ENCODE assay signal across 8 mouse cellular contexts in the genomic region with DNA sequence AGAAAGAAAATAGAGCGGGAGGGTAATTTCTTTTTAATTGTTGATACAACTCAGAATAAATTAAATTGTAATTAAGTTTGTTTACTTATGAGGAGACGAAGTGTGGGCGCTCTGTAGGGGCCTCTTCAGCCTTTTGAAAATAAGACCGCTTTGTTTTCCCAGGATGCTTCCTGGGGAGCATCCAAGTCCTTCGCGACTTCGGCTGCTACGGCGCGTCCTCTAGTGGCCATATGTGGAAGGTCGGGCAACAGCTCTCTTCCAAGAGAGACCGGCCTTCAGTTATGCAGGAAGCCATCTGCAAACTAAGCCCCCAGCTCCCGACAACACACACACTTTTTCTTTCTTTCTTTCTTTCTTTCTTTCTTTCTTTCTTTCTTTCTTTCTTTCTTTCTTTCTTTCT. TPM values are rescaled to one million over a fixed set of nuclear protein-coding genes. Genes with fewer than 3 reads are reported as not detected.
DNase-seq lines count a peak whose midpoint lies in the region; ATAC-seq and TF ChIP-seq lines count a peak whose summit lies in the region.

No protein-coding gene starts in this region.

- 0 out of 4 replicates have a peak, but pooled peaks of 1 of the 2 experiments have one; percentile 4 for TF ChIP-seq EP300 in MEL (IDR thresholded peaks at IDR 0.05; ENCODE audit: low read depth in 1 of 2, low read length in 2 of 2)

- TF ChIP-seq POLR2A in MEL (IDR thresholded peaks at IDR 0.05; ENCODE audit: control insufficient read depth in 1 of 2, insufficient read depth in 1 of 2, low read depth in 1 of 2, low read length in 2 of 2, poor library complexity in 1 of 2), result no peak

- no peaks in the 10 kb centered on the region for H3K9me3 ChIP-seq in MEL (replicated peaks; ENCODE audit: insufficient read depth, low read length)
- H3K9me3 ChIP-seq in hindbrain, embryonic 14.5 days (ENCODE audit: control insufficient read depth, low read length), result peaks cover 5% of the 10 kb centered on the region; the same call in 1 of the 2 replicates

- WGBS in hindbrain, embryonic 14.5 days, result 2% methylated on average over 13 of the region's 13 CpGs

- no peaks in the 10 kb centered on the region for H3K79me2 ChIP-seq in MEL (ENCODE audit: control insufficient read depth, insufficient read depth, low read length, poor library complexity)

- H3K27ac ChIP-seq in MEL (ENCODE audit: control insufficient read depth, low read depth, low read length), result no peak overlapping the region
- no peak overlapping the region for H3K27ac ChIP-seq in hindbrain, embryonic 14.5 days

- DNase-seq in MEL (ENCODE audit: low read depth, low spot score), result peak; percentile 90
- DNase-seq in cerebellum, adult 8-10 months, result peak; percentile 91
- peak; percentile 38 to 77 for DNase-seq in frontal cortex, postnatal 10 days (ENCODE audit: low spot score in 2 of 2)
- DNase-seq in hindbrain, embryonic 14.5 days (ENCODE audit: low spot score), result peak; percentile 90
- peak; percentile 79 to 82 for DNase-seq in layer of hippocampus, postnatal 36 days
- peak; percentile 76 to 86 for DNase-seq in lung, postnatal 4 days
- DNase-seq in right cerebral cortex, adult 18-20 months, result peak; percentile 78
- peak; percentile 60 for DNase-seq in urinary bladder, adult 2 months (ENCODE audit: low spot score)

- peak overlapping the region; percentile 41 for H3K4me2 ChIP-seq in hindbrain, embryonic 14.5 days (replicated peaks)

- H3K27me3 ChIP-seq in MEL (ENCODE audit: control insufficient read depth in 1 of 2, insufficient read depth in 2 of 2, low read length in 2 of 2), result no peaks in the 10 kb centered on the region
- no peaks in the 10 kb centered on the region for H3K27me3 ChIP-seq in hindbrain, embryonic 14.5 days (ENCODE audit: control insufficient read depth, insufficient read depth, low read length)

- TF ChIP-seq RAD21 in MEL (IDR thresholded peaks at IDR 0.05; ENCODE audit: low read depth, low read length), result peak; percentile 72

- H3K4me3 ChIP-seq in MEL (ENCODE audit: control insufficient read depth in 1 of 2, insufficient read depth in 1 of 2, low read depth in 2 of 2, low read length in 2 of 2), result peak overlapping the region; percentile 20 to 39
- H3K4me3 ChIP-seq in hindbrain, embryonic 14.5 days (replicated peaks; ENCODE audit: low read length), result no peak overlapping the region; the same call in 1 of the 2 replicates

- TF ChIP-seq CTCF in MEL (IDR thresholded peaks at IDR 0.05 in 2 of 3, conservative IDR thresholded peaks at IDR 0.05 in 1 of 3; ENCODE audit: control insufficient read depth in 1 of 3, insufficient read depth in 1 of 3, low read depth in 2 of 3, low read length in 3 of 3, poor library complexity in 1 of 3, severe bottlenecking in 1 of 3), result peak; percentile 53 to 88 (median 72)

- peaks cover 0 to 2% of the 10 kb centered on the region in 2 experiments; a peak in 1 of 4 replicates for H3K36me3 ChIP-seq in MEL (ENCODE audit: control insufficient read depth in 1 of 2, insufficient read depth in 2 of 2, low read length in 2 of 2)
- H3K36me3 ChIP-seq in hindbrain, embryonic 14.5 days (replicated peaks; ENCODE audit: control insufficient read depth, insufficient read depth), result no peaks in the 10 kb centered on the region

- H3K4me1 ChIP-seq in MEL (ENCODE audit: control insufficient read depth in 1 of 2, insufficient read depth in 2 of 2, low read length in 2 of 2), result peaks cover 0 to 9% of the 10 kb centered on the region in 2 experiments; a peak in 2 of 4 replicates
- 0 out of 2 replicates have a peak, but pooled peaks cover 4% of the 10 kb centered on the region for H3K4me1 ChIP-seq in hindbrain, embryonic 14.5 days (replicated peaks; ENCODE audit: control insufficient read depth, insufficient read depth, low read length)

- H3K9ac ChIP-seq in MEL (ENCODE audit: control insufficient read depth, low read depth, low read length, poor library complexity, severe bottlenecking), result 0 out of 2 replicates have a peak overlapping the region, but pooled peaks have one; percentile 26
- H3K9ac ChIP-seq in hindbrain, embryonic 14.5 days, result no peak overlapping the region

- ATAC-seq in hindbrain, embryonic 14.5 days (ENCODE audit: low FRiP score), result peak; percentile 54

TF ChIP-seq in MEL, 35 proteins besides CTCF, POLR2A, EP300 and RAD21:
- TF ChIP-seq SMC3 (IDR thresholded peaks at IDR 0.05; ENCODE audit: low read depth, low read length) (peak; percentile 66), CHD1 (IDR thresholded peaks at IDR 0.05; ENCODE audit: low read depth, low read length) (no peak), ZNF384 (IDR thresholded peaks at IDR 0.05; ENCODE audit: low read depth, low read length) (no peak), SIN3A (IDR thresholded peaks at IDR 0.05; ENCODE audit: low read length) (no peak), ZC3H11A (IDR thresholded peaks at IDR 0.05; ENCODE audit: low read depth, low read length) (peak; percentile 54), KAT2A (conservative IDR thresholded peaks at IDR 0.05; ENCODE audit: low read depth, low read length) (no peak), MAX (IDR thresholded peaks at IDR 0.05; ENCODE audit: low read length) (no peak), MAZ (IDR thresholded peaks at IDR 0.05; ENCODE audit: low read depth, low read length) (no peak), ELF1 (IDR thresholded peaks at IDR 0.05; ENCODE audit: low read depth, low read length) (no peak), E2F4 (IDR thresholded peaks at IDR 0.05; ENCODE audit: borderline replicate concordance, low read depth, low read length) (no peak), MYC (IDR thresholded peaks at IDR 0.05; ENCODE audit: low read depth, low read length) (no peak), NELFE (IDR thresholded peaks at IDR 0.05; ENCODE audit: low read depth, low read length) (no peak)
TF ChIP-seq in MEL: peak in this region for 2.

RNA-seq across cellular contexts. Expression of a gene that starts 54.1 kb away (rescaled TPM):
- 24.2 and 26.6 TPM in 2 replicates for total RNA-seq in MEL (2012; rRNA removed)
- polyA plus RNA-seq in MEL (2012; ENCODE audit: insufficient read depth in 1 of 2, insufficient read length in 2 of 2, low read depth in 1 of 2, low replicate concordance in 2 of 2, missing spikeins in 1 of 2), result 10 to 100 TPM; 32.6 to 49.6 TPM
- polyA plus RNA-seq in hindbrain, embryonic 14.5 days (2014; fragmentation: Nextera tagmentation; extraction: Ambion mirVana), result 27.8 and 28.6 TPM in 2 replicates
- total RNA-seq in layer of hippocampus, postnatal 36 days (2021), result 10 to 100 TPM; 84.4 to 91.5 TPM
- polyA plus RNA-seq in urinary bladder, adult 2 months (2012; rRNA removed), result 41.9 and 46.2 TPM in 2 replicates
